Mouse (Mus musculus): ENCODE data around the gene Pik3r4. TPM values are rescaled to one million over a fixed set of nuclear protein-coding genes. Genes with fewer than 3 reads are reported as not detected.

The Pik3r4 gene
- 23.4 TPM for polyA plus RNA-seq (2014; fragmentation: Illumina TruSeq; extraction: RNeasy Lipid Tissue Mini Kit (QIAGEN cat#74804); ENCODE audit: low read depth, low replicate concordance)

DNA sequence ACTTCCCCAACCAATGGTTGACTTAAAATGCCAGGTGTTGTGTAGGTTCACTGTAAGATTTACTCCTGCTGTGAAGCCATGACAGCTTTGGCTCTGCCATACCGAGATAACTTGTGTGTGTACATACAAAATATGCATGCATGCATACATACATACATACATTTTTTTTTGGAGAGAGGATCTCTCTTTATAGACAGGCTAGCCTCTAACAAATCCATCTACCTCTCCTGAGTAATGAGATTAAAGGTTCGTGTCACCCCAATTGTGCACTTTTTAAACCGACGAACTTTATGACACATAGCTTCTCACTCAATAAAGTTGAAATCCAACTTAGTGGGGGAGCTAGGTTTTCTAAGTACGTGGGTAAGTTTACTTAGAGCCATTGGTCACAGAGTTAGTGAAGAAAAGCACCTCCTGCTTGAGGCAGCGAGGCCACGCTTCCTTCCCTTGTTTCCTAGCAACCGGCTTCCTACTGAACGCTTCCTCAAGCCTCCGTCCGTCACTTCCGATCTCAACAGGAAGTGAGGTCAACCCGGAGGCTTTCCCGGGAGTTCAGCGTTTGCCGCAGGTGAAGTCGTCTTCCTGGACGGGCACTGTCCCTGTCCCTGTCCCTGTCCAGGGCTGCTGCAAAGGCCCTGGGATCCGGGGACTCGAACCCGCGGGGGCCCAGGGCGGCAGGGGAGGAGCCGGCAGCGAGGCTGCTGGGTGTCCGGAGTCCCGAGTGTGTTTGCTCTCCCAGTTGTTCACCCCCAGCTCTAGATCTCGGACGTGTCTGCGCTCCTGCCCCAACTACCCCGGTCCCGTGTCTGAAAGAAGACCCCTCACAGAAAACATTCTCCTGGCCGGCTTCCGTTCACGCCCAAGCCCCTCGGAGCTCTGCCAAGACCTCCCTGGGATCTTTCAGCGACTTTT lies at the start of gene Pik3r4:
TSS of gene Pik3r4 (plus strand) at position 519 of the 912 bp plus-strand sequence.

Other genes starting within 250 kb of the Pik3r4 start
- gene Aste1, start 247.6 kb upstream of the Pik3r4 start, polyA plus RNA-seq (2014; fragmentation: Illumina TruSeq; extraction: RNeasy Lipid Tissue Mini Kit (QIAGEN cat#74804); ENCODE audit: low read depth, low replicate concordance), result 6.0 TPM
- gene Nek11, start 247.5 kb upstream of the Pik3r4 start, polyA plus RNA-seq (2014; fragmentation: Illumina TruSeq; extraction: RNeasy Lipid Tissue Mini Kit (QIAGEN cat#74804); ENCODE audit: low read depth, low replicate concordance), result not detected
- 40.0 TPM for gene Atp2c1, start 115.7 kb upstream of the Pik3r4 start, polyA plus RNA-seq (2014; fragmentation: Illumina TruSeq; extraction: RNeasy Lipid Tissue Mini Kit (QIAGEN cat#74804); ENCODE audit: low read depth, low replicate concordance)
- 2.6 TPM for gene Col6a6, start 185.2 kb downstream of the Pik3r4 start, polyA plus RNA-seq (2014; fragmentation: Illumina TruSeq; extraction: RNeasy Lipid Tissue Mini Kit (QIAGEN cat#74804); ENCODE audit: low read depth, low replicate concordance)

All from heart, adult 10 weeks (tissue).